ENCODE assay signal across 10 mouse cellular contexts in genomic region chr4:65122841-65123240, GRCm38 (mm10). TPM values are rescaled to one million over a fixed set of nuclear protein-coding genes. Genes with fewer than 3 reads are reported as not detected.
A peak's percentile ranks its signal among the peaks of the same experiment; 100 is the strongest.
DNase-seq lines count a peak whose midpoint lies in the region; ATAC-seq lines count a peak whose summit lies in the region.
"Had no signal": no experiment of that assay in that cellular context is flagged by ENCODE, and none has a peak within 500 bp of the region (broad histone marks: within the 10 kb centered on the region; RNA-seq: fewer than 3 reads in every experiment).

No protein-coding gene starts in this region.

- peaks cover 28% of the 10 kb centered on the region for H3K4me1 ChIP-seq in heart, embryonic 13.5 days
- H3K4me1 ChIP-seq in heart, embryonic 11.5 days (ENCODE audit: control insufficient read depth, insufficient read depth, low read length) = no peaks in the 10 kb centered on the region
- peaks cover 23% of the 10 kb centered on the region for H3K4me1 ChIP-seq in limb, embryonic 13.5 days

- 2% methylated on average over 2 of the region's 2 CpGs for WGBS in heart, embryonic 13.5 days
- WGBS in heart, embryonic 11.5 days (ENCODE audit: insufficient replicate concordance) = 3% methylated on average over 2 of the region's 2 CpGs
- WGBS in limb, embryonic 13.5 days = 0% methylated on average over 2 of the region's 2 CpGs

- no peak for ATAC-seq in heart, embryonic 13.5 days (ENCODE audit: extremely low read depth, insufficient number of reproducible peaks, low FRiP score, low TSS enrichment)
- no peak for ATAC-seq in heart, embryonic 11.5 days (replicated peaks; ENCODE audit: insufficient number of reproducible peaks, low FRiP score, low TSS enrichment)
- ATAC-seq in limb, embryonic 13.5 days (ENCODE audit: low FRiP score, low read depth) = no peak
- ATAC-seq in megakaryocyte, adult 5-6 weeks (ENCODE audit: poor library complexity, severe bottlenecking) = no peak

- H3K27ac ChIP-seq in heart, embryonic 13.5 days (replicated peaks) = no peak overlapping the region
- no peak overlapping the region for H3K27ac ChIP-seq in heart, embryonic 11.5 days (ENCODE audit: low read depth, low read length)
- H3K27ac ChIP-seq in limb, embryonic 13.5 days = no peak overlapping the region
- H3K27ac ChIP-seq: liver, embryonic 13.5 days had no signal

- H3K36me3 ChIP-seq in heart, embryonic 13.5 days = no peaks in the 10 kb centered on the region
- no peaks in the 10 kb centered on the region for H3K36me3 ChIP-seq in heart, embryonic 11.5 days (ENCODE audit: control insufficient read depth, insufficient read depth, low read length)
- no peaks in the 10 kb centered on the region for H3K36me3 ChIP-seq in limb, embryonic 13.5 days
- H3K36me3 ChIP-seq: liver, embryonic 13.5 days had no signal

- DNase-seq in ovary, postnatal 14 days (ENCODE audit: low spot score) = peak; percentile 11
- DNase-seq in ovary, postnatal 36 days (ENCODE audit: low spot score) = no peak
- no peak for DNase-seq in left cerebral cortex, adult 8-10 months (ENCODE audit: low spot score in 2 of 2)
- no peak for DNase-seq in thymus, postnatal 10 days (ENCODE audit: low spot score in 2 of 2)
- DNase-seq: liver, embryonic 13.5 days had no signal

- H3K9ac ChIP-seq in heart, embryonic 13.5 days = no peak overlapping the region
- no peak overlapping the region for H3K9ac ChIP-seq in heart, embryonic 11.5 days (ENCODE audit: low read depth, low read length)
- H3K9ac ChIP-seq in limb, embryonic 13.5 days = no peak overlapping the region
- H3K9ac ChIP-seq: liver, embryonic 13.5 days had no signal

- H3K4me2 ChIP-seq in heart, embryonic 13.5 days = peak overlapping the region; percentile 88
- H3K4me2 ChIP-seq in heart, embryonic 11.5 days = no peak overlapping the region
- peak overlapping the region; percentile 85 for H3K4me2 ChIP-seq in limb, embryonic 13.5 days (replicated peaks)

- peaks cover 8% of the 10 kb centered on the region for H3K27me3 ChIP-seq in heart, embryonic 13.5 days (replicated peaks)
- H3K27me3 ChIP-seq in heart, embryonic 11.5 days (ENCODE audit: control insufficient read depth, insufficient read depth, low read length) = peaks cover 18% of the 10 kb centered on the region; the same call in 1 of the 2 replicates
- H3K27me3 ChIP-seq in limb, embryonic 13.5 days = peaks cover 7% of the 10 kb centered on the region; the same call in 1 of the 2 replicates

- no peaks in the 10 kb centered on the region for H3K9me3 ChIP-seq in heart, embryonic 13.5 days
- H3K9me3 ChIP-seq in heart, embryonic 11.5 days (replicated peaks; ENCODE audit: control insufficient read depth, low read length) = no peaks in the 10 kb centered on the region
- no peaks in the 10 kb centered on the region for H3K9me3 ChIP-seq in limb, embryonic 13.5 days
- H3K9me3 ChIP-seq: liver, embryonic 13.5 days had no signal

- no peak overlapping the region for H3K4me3 ChIP-seq in heart, embryonic 13.5 days
- no peak overlapping the region for H3K4me3 ChIP-seq in heart, embryonic 11.5 days (ENCODE audit: low read depth, low read length)
- 0 out of 2 replicates have a peak overlapping the region, but pooled peaks have one; percentile 61 for H3K4me3 ChIP-seq in limb, embryonic 13.5 days

RNA-seq across cellular contexts. Expression of gene Pappa, which starts 1.1 kb away (rescaled TPM):
- 0.73 and 0.80 TPM in 2 replicates for polyA plus RNA-seq in heart, embryonic 13.5 days (2015; fragmentation: Nextera tagmentation; extraction: Ambion mirVana)
- polyA plus RNA-seq in heart, embryonic 11.5 days (2014; fragmentation: Nextera tagmentation; extraction: Ambion mirVana) = 1.2 and 1.3 TPM in 2 replicates
- 2.4 and 2.7 TPM in 2 replicates for polyA plus RNA-seq in limb, embryonic 13.5 days (2015; fragmentation: Nextera tagmentation; extraction: Ambion mirVana)
- 0.09 and 0.20 TPM in 2 replicates for total RNA-seq in megakaryocyte, adult 5-6 weeks (2015)
- 0.11 and 0.16 TPM in 2 replicates for total RNA-seq in megakaryocyte, adult 5-6 weeks (2017)
- under 1 TPM; 0.30 to 0.56 (median 0.37) TPM for total RNA-seq in left cerebral cortex, adult 8-10 months (2022)
- total RNA-seq: granulocyte monocyte progenitor cell, adult 5-6 weeks had no signal
